Mouse (Mus musculus): ENCODE measurements around the gene Clip2.
"Not testable (repeated sequence)": the region's sequence is repeated elsewhere in the genome, so short reads cannot be mapped to it uniquely, and the experiment has no call there.

Gene Clip2

GRCm38 (mm10) chr5:134456503-134456962 is 95.7 kb downstream of the Clip2 start, which contains the start of gene Gtf2ird1:
Gene Gtf2ird1, minus strand, starts transcription at chr5:134456716.
- DNase-seq = peak; percentile 77

- DNase-seq = peak; percentile 35
Measured at GRCm38 (mm10) chr5:134455914-134456423, 96.3 kb downstream of the Clip2 start.

- peak; percentile 26 for DNase-seq
Measured at GRCm38 (mm10) chr5:134455186-134455895, 96.9 kb downstream of the Clip2 start.

- no peak for DNase-seq
Measured at GRCm38 (mm10) chr5:134454421-134454820, 97.8 kb downstream of the Clip2 start.

GRCm38 (mm10) chr5:134453577-134453976 is 98.7 kb downstream of the Clip2 start:
- DNase-seq = no peak

- not testable (repeated sequence) for DNase-seq
Measured at GRCm38 (mm10) chr5:134446755-134447154, 105.5 kb downstream of the Clip2 start.

- no peak for DNase-seq
Measured at GRCm38 (mm10) chr5:134445895-134446294, 106.3 kb downstream of the Clip2 start.

- no peak for DNase-seq
Measured at GRCm38 (mm10) chr5:134445208-134445831, 106.9 kb downstream of the Clip2 start.

GRCm38 (mm10) chr5:134444473-134444872 is 107.8 kb downstream of the Clip2 start:
- no peak for DNase-seq

- no peak for DNase-seq
Measured at GRCm38 (mm10) chr5:134442066-134442465, 110.2 kb downstream of the Clip2 start.

GRCm38 (mm10) chr5:134441105-134441504 is 111.1 kb downstream of the Clip2 start:
- no peak for DNase-seq

- no peak for DNase-seq
Measured at GRCm38 (mm10) chr5:134440098-134440497, 112.1 kb downstream of the Clip2 start.

GRCm38 (mm10) chr5:134439481-134439880 is 112.8 kb downstream of the Clip2 start:
- DNase-seq = no peak
